Mouse (Mus musculus): ENCODE results near the gene Psg27. TPM values are rescaled to one million over a fixed set of nuclear protein-coding genes. Genes with fewer than 3 reads are reported as not detected.

Gene Psg27
- polyA plus RNA-seq, 1 experiment from 2014 or later: not detected

DNA sequence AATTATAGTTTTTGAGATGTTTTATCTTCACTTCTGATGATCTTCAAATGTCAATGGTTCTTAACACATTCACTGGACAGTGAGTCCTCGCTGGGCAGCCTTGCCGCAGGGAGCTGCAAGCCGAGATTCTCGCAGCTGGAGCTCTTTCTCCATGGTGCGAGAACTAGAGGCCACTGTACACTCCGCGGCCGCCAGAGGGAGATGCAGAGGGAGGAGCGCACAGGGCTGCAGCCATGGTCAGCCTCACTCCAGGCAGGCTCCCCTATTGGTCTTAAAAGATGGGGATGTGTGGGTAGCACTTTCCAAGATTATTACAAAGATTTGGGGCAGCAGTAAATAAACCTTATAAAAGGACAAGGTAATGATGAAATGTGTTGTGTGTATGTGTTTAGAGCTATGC is 55.6 kb downstream of the Psg27 start:
- Histone ChIP-seq H3K4me1 (ENCODE audit: insufficient read depth) (no peaks in the 10 kb centered on the region), H3K9me3 (ENCODE audit: low read depth, low read length) (no peaks in the 10 kb centered on the region; the same call in 1 of the 2 replicates), H3K9ac (no peak overlapping the region), H3K27ac (ENCODE audit: low read depth) (no peak overlapping the region), H3K4me2 (no peak overlapping the region), H3K27me3 (ENCODE audit: insufficient read depth, low read length) (no peaks in the 10 kb centered on the region), H3K36me3 (ENCODE audit: insufficient read depth) (no peaks in the 10 kb centered on the region), H3K4me3 (ENCODE audit: low read depth, low read length) (no peak overlapping the region)
- ATAC-seq (ENCODE audit: insufficient read depth) (no peak), DNase-seq (peak; percentile 13)
- WGBS: 19% methylated on average over 9 of the region's 9 CpGs
- peak; percentile 55; the same call in 1 of the 2 replicates for TF ChIP-seq CTCF (IDR thresholded peaks at IDR 0.05; ENCODE audit: low read depth)

Other genes with a start within 250 kb of the Psg27 start
- not detected in 2 replicates for gene Psg18, start 212.3 kb downstream of the Psg27 start, polyA plus RNA-seq (2014; fragmentation: Nextera tagmentation; extraction: Ambion mirVana)
- gene Psg28, start 135.3 kb downstream of the Psg27 start, polyA plus RNA-seq (2014; fragmentation: Nextera tagmentation; extraction: Ambion mirVana): not detected in 2 replicates
- not detected in 2 replicates for gene Psg26, start 83.1 kb downstream of the Psg27 start, polyA plus RNA-seq (2014; fragmentation: Nextera tagmentation; extraction: Ambion mirVana)
- not detected in 2 replicates for gene Psg25, start 35.0 kb downstream of the Psg27 start, polyA plus RNA-seq (2014; fragmentation: Nextera tagmentation; extraction: Ambion mirVana)
- gene Psg23, start 49.2 kb upstream of the Psg27 start, polyA plus RNA-seq (2014; fragmentation: Nextera tagmentation; extraction: Ambion mirVana): not detected in 2 replicates
- not detected in 2 replicates for gene Psg21, start 89.4 kb upstream of the Psg27 start, polyA plus RNA-seq (2014; fragmentation: Nextera tagmentation; extraction: Ambion mirVana)
- gene Psg20, start 118.9 kb upstream of the Psg27 start, polyA plus RNA-seq (2014; fragmentation: Nextera tagmentation; extraction: Ambion mirVana): not detected in 2 replicates
- not detected in 2 replicates for gene Psg22, start 150.8 kb upstream of the Psg27 start, polyA plus RNA-seq (2014; fragmentation: Nextera tagmentation; extraction: Ambion mirVana)
- not detected in 2 replicates for gene Psg19, start 231.2 kb upstream of the Psg27 start, polyA plus RNA-seq (2014; fragmentation: Nextera tagmentation; extraction: Ambion mirVana)